Mouse (Mus musculus) small intestine, adult 2 months (tissue): ENCODE data around the gene Arhgef19.
A peak's percentile ranks its signal among the peaks of the same experiment; 100 is the strongest.

Experiments
- CTCF ChIP-seq: fragments of 200-500 bp; IDR thresholded peaks from 2 replicates; pipeline ENCODE4 v1.5.1; 2012; ENCODE audit warnings: low read depth, mild to moderate bottlenecking, control low read depth, inconsistent platforms, low read length, moderate library complexity, mixed read lengths; ENCODE audit not compliant: insufficient replicate concordance, insufficient read length; ENCODE audit errors: extremely low read depth
- POLR2A ChIP-seq: fragments of 200-500 bp; IDR thresholded peaks from 2 replicates; pipeline ENCODE4 v1.6.1; 2012; ENCODE audit warnings: low read depth, mild to moderate bottlenecking, control low read depth, inconsistent platforms, low read length, moderate library complexity

- no peak for TF ChIP-seq CTCF
- TF ChIP-seq POLR2A, result peak; percentile 30; the same call in 1 of the 2 replicates
These were observed 64.9 kb downstream of the Arhgef19 start for GRCm38 (mm10) chr4:141304223-141304611.
